Mouse (Mus musculus) midbrain, postnatal 0 days (tissue): Measurements from ENCODE around the gene Efcc1. TPM values are rescaled to one million over a fixed set of nuclear protein-coding genes. Genes with fewer than 3 reads are reported as not detected.

Experiments used
- ATAC-seq: fragments of 200-750 bp; cut with Nextera tagmentation; 2 replicates; pipeline ENCODE4 v1.8.0; 2017; ENCODE audit warnings: moderate number of reproducible peaks, mild to moderate bottlenecking, moderate TSS enrichment, moderate library complexity; ENCODE audit not compliant: low FRiP score
- DNase-seq: peaks from one replicate; pipeline ENCODE4 v3.0.0-alpha.2; 2015; ENCODE audit warnings: low spot score
- H3K27ac ChIP-seq: fragments of 300-500 bp; sonication (generic); 2 replicates; pipeline ENCODE4 v1.5.1; 2014; ENCODE audit warnings: low read depth, mild to moderate bottlenecking, low read length, mixed read lengths
- H3K27me3 ChIP-seq: fragments of 300-500 bp; sonication (generic); 2 replicates; pipeline ENCODE4 v1.6.1; 2014; ENCODE audit warnings: low read length, control low read depth, mixed read lengths; ENCODE audit not compliant: insufficient read depth
- H3K36me3 ChIP-seq: fragments of 300-500 bp; sonication (generic); 2 replicates; pipeline ENCODE4 v1.6.1; 2014; ENCODE audit warnings: low read length, control low read depth, mixed read lengths; ENCODE audit not compliant: insufficient read depth
- H3K4me1 ChIP-seq: fragments of 300-500 bp; sonication (generic); 2 replicates; pipeline ENCODE4 v1.6.1; 2014; ENCODE audit warnings: mild to moderate bottlenecking, control low read depth, antibody characterized with exemption, low read length, mixed read lengths; ENCODE audit not compliant: insufficient read depth
- H3K4me2 ChIP-seq: fragments of 300-500 bp; sonication (generic); 2 replicates; pipeline ENCODE4 v1.6.1; 2014; ENCODE audit warnings: low read depth, mild to moderate bottlenecking, low read length, mixed read lengths; ENCODE audit not compliant: poor library complexity, severe bottlenecking
- H3K4me3 ChIP-seq: fragments of 300-500 bp; sonication (generic); 2 replicates; pipeline ENCODE4 v1.5.1; 2014; ENCODE audit warnings: low read depth, mild to moderate bottlenecking, low read length, moderate library complexity
- H3K9ac ChIP-seq: fragments of 300-500 bp; sonication (generic); replicated peaks from 2 replicates; pipeline ENCODE4 v1.6.1; 2014; ENCODE audit warnings: mild to moderate bottlenecking, low read length, moderate library complexity, mixed read lengths; ENCODE audit not compliant: poor library complexity, severe bottlenecking
- H3K9me3 ChIP-seq: fragments of 300-500 bp; sonication (generic); 2 replicates; pipeline ENCODE4 v1.6.1; 2016; ENCODE audit warnings: low read length, control low read depth
- CTCF ChIP-seq: IDR thresholded peaks from 2 replicates; pipeline ENCODE4 v1.5.1; 2016; ENCODE audit warnings: antibody characterized with exemption, mild to moderate bottlenecking
- WGBS: fragments of 180-500 bp; shearing (Covaris S2); extraction: QIAGEN DNeasy Blood & Tissue Kit; methylation state at CpG from one replicate; pipeline ENCODE4 v1.1.7; 2014; 5-methylcytosine and 5-hydroxymethylcytosine counted together
- polyA plus RNA-seq: library from polyadenylated mRNA; unstranded; fragments of >200 nt; fragmentation: Nextera tagmentation; extraction: Ambion mirVana; gene quantifications from 2 replicates; pipeline ENCODE4 v1.2.1, GENCODE M21; 2015
- total RNA-seq: library from RNA; depleted of rRNA; stranded (reverse); fragments of >200 nt; gene quantifications from 2 replicates; pipeline ENCODE4 v1.2.3, GENCODE M21; 2014

Gene Efcc1
- total and polyA plus RNA-seq, 2 experiments from 2014 or later = 11.2 to 15.8 TPM

DNA sequence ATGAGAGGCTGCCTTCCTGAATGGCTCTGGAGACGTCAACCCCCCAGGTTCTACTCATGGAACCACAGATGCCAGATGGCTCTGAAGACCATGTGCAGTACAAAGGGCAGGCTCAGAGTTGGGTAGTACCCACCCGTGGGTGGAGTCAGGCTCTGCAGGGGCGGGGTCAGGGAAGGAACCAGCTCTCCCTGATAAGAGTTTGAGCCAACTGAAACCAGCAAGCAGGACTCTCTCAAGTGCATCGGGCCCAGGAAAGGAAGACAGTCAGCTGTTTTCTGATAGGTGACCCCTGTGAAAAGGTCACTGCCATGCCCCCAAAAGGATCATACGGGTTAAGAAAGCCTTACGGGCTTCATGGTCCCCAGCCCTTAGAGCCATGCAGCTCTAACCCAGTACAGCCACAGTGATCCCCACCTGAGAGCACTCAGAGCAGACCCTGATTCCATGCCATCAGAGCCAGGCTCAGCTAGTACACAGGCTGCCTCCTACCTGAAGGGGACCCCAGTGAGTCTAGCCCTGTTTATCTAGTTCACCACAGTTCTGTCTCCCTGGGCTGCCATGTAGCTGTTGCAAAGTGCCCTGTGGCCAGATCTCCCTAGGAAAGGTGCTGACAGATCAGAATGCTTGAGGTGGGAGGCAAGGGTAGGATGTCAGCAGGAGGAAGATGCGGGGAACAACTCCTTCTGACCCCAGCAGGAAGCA, 60.3 kb downstream of the Efcc1 start:
- Histone ChIP-seq H3K9me3 (no peaks in the 10 kb centered on the region), H3K4me1 (no peaks in the 10 kb centered on the region), H3K9ac (no peak overlapping the region), H3K36me3 (peaks cover 21% of the 10 kb centered on the region), H3K4me3 (no peak overlapping the region), H3K4me2 (no peak overlapping the region), H3K27me3 (no peaks in the 10 kb centered on the region), H3K27ac (no peak overlapping the region)
- ATAC-seq (no peak), DNase-seq (no peak)
- no peak for TF ChIP-seq CTCF
- WGBS = 79% methylated on average over 7 of the region's 7 CpGs

DNA sequence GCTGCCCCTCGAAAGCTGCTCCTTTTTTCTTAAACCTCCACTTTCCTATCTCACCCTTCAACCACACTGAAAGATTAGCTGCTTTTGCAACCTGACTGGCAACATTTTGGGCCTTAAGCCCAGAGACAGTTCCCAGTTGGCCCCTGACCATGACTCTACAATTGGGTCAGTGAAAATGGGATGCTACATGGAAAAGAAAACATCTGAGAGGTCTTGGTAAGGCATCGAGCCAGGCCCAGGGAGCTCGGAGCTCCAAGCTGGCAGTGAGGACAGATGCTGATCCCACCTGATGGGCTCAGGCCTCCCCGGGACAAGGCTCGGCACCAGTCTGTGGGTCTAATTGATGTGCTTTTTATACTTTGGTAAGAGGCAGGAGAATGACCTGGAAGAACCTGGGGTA, 61.2 kb downstream of the Efcc1 start:
- no peak for ATAC-seq
- no peaks in the 10 kb centered on the region for H3K9me3 ChIP-seq
- H3K9ac ChIP-seq = no peak overlapping the region
- H3K4me1 ChIP-seq = no peaks in the 10 kb centered on the region
- no peak overlapping the region for H3K4me2 ChIP-seq
- no peak overlapping the region for H3K4me3 ChIP-seq
- no peak for TF ChIP-seq CTCF
- no peak for DNase-seq
- peaks cover 21% of the 10 kb centered on the region for H3K36me3 ChIP-seq
- H3K27me3 ChIP-seq = no peaks in the 10 kb centered on the region
- 90% methylated on average over 5 of the region's 5 CpGs for WGBS
- no peak overlapping the region for H3K27ac ChIP-seq

DNA sequence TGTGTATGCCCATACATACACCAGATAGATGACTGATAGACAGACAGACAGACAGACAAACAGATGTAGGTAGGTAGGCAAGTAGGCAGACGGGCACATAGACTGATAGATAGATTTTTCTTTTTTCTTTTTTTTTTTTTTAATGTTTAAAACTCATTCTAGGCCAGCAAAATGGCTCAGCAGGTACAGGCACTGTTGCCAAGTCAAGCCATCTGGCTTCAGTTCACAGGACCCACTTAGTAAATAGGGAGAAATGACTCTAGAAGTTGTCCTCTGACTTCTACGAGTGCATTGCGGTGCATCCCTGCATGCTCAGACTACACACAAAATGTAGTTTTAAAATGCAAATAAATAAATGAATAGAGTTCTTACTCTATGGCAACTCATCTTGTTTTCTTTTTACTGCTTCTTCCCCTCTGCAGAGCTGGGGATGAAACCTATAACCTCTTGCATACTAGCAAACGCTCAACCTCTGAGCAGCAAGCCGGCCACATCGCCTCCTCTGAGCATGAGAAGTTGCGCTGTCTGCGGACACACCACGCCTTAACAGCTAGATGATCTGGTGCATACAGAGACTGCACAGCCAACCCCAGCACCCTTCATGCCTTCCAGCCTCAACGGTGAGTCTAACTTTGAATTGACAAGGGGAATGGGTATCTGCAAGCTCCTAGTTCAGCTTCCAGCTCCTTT, 63.3 kb downstream of the Efcc1 start:
- Histone ChIP-seq H3K9ac (no peak overlapping the region), H3K27ac (no peak overlapping the region), H3K4me1 (no peaks in the 10 kb centered on the region), H3K4me3 (no peak overlapping the region), H3K4me2 (no peak overlapping the region), H3K9me3 (no peaks in the 10 kb centered on the region), H3K27me3 (no peaks in the 10 kb centered on the region), H3K36me3 (peaks cover 21% of the 10 kb centered on the region)
- WGBS = 93% methylated on average over 10 of the region's 10 CpGs
- ATAC-seq (no peak), DNase-seq (peak; percentile 27)
- TF ChIP-seq CTCF = no peak

DNA sequence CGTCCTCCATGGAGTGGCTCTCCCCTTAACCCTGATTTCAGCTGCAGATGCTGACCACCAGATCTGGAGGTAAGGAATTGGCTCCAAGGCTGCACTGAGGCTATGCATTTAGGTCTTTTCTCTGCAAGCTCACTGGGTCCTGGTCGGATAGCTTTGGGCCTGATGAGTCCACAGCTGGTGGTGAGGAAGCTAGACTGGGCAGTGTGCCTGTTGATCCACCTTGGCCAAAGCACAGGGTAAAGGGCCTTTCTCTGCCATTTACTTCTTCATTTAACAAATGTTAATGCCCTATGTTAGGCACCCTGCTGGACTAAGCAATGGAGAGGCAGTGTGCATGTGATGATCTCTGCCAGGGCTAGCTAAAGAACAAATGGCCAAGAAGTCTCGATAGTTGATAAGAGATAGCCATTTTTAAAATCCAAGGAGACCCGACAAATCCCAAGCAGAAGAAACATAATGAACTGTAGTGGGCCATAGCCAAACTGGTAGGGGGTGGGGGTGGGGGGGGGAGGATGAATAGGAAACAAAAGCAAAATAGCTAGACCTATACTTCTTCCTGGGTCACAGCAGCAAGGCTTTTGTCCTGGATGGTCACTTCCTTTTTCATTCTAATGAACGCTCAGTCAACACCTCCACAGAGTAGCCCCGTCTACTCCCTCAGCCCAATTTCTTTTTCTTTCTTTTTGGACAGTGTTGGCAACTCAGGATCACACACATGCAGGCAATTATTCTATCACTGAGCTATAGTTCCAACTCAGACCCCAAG, 64.9 kb downstream of the Efcc1 start:
- Histone ChIP-seq H3K4me1 (no peaks in the 10 kb centered on the region), H3K4me3 (no peak overlapping the region), H3K27ac (no peak overlapping the region), H3K9me3 (no peaks in the 10 kb centered on the region), H3K36me3 (peaks cover 21% of the 10 kb centered on the region), H3K27me3 (no peaks in the 10 kb centered on the region), H3K4me2 (no peak overlapping the region), H3K9ac (no peak overlapping the region)
- DNase-seq = no peak
- 62% methylated on average over 6 of the region's 6 CpGs for WGBS
- no peak for ATAC-seq
- no peak for TF ChIP-seq CTCF

DNA sequence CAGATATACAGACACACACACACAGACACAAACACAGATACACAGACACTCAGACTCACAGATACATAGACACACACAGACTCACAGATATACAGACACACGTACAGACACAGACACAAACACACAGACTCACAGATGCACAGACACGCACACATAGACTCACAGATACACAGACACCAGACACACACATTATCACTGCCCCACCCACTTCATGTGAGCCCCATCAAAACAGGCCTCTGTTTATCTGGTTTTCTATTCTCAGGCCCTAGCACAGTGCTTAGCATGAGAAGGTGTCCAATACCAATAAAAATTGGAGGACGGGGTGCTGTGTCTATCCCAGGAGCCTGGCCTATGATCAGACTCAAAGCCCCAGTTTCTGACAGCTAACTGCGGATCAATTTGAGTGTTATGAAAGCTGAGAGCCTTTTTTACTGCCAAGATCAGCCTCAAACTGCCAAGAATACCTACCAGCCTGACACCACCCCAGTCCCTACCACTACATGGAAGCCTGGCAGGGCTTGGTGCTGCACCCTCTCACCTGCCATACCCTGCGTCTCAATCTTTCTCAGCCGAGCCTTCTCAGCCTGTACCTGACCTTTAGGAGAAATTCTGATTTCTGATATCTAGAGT, 65.7 kb downstream of the Efcc1 start:
- Histone ChIP-seq H3K9me3 (no peaks in the 10 kb centered on the region), H3K36me3 (peaks cover 14% of the 10 kb centered on the region), H3K4me3 (no peak overlapping the region), H3K27ac (no peak overlapping the region), H3K9ac (no peak overlapping the region), H3K27me3 (no peaks in the 10 kb centered on the region), H3K4me1 (no peaks in the 10 kb centered on the region), H3K4me2 (no peak overlapping the region)
- DNase-seq = no peak
- no peak for TF ChIP-seq CTCF
- WGBS = 96% methylated on average over 6 of the region's 6 CpGs
- ATAC-seq = no peak
